Mouse (Mus musculus) CD8-positive naive resting alpha-beta T cell, adult 2 months (primary cell): ENCODE data around the gene Ccdc116.
"Not testable (repeated sequence)": the region's sequence is repeated elsewhere in the genome, so short reads cannot be mapped to it uniquely, and the experiment has no call there.

Experiments used
- DNase-seq, 2 experiments: peaks; one replicate each; pipeline ENCODE4 v3.0.0; 2022; ENCODE audit warnings: low read depth in 2 of 2, low spot score in 2 of 2

Ccdc116 gene

DNA sequence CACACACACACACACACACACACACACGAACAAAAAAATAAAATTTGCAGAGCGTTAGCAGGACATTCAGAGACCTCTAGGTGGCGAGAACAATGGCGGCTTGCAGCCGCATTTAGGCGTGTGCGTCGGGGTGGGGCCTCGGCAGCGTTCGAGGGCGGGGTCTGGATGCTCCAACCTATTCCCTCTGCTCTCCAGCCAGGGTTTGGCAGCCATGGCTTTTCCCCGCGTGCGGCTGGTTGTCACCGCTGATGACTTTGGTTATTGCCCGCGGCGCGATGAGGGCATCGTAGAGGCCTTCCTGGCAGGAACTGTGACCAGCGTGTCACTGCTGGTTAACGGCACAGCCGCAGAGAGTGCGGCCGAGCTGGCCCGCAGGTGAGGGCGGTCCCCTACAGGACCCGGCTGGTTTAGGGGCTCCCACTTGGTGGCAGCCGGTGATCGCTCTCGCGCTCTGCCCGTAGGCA is at the start of gene Ccdc116:
TSS of gene Ccdc116 (minus strand) at position 458 of the 464 bp plus-strand sequence.
- DNase-seq, result peak; percentile 70 to 77

DNA sequence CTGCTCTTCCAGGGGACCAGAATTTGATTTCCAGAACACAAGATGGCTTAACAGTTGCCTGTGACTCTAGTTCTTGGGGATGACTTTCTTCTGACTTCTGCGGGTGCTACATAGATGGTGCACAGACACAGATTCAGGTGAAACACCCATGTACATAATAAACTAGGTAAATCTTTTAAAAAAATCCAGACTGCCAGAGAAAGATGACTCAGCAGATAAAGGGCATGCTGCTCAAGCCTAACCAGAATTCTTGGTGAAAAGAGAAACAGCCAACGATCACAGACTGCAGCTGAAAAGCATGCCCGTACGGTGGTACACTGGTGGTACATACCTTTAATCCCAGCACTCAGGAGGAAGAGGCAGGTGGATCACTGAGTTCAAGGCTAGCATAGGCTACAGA is 46.8 kb upstream of the Ccdc116 start:
- no peak for DNase-seq

- no peak for DNase-seq
Measured at GRCm38 (mm10) chr16:17185475-17185874, 38.4 kb upstream of the Ccdc116 start.

DNA sequence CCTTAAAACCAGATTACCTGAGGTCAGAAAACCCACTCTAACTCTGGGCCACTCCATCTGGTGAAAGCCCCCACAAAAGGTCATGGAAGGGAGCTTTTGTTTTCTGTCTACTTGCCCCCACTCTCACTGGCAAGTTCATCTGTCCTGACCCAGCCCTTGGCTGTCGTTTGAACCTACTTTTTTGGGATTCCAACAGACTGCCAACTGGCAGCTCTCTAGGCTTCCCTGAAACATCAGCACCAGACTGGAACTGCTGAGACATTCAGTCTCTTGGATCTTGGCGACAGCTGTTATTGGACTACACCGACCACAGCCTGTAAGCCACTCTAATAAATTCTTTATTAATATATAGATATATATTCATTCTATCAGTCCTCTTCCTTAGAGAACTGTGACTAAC is 36.0 kb upstream of the Ccdc116 start:
- DNase-seq, result no peak

- DNase-seq, result no peak
Measured at GRCm38 (mm10) chr16:17182136-17182535, 35.1 kb upstream of the Ccdc116 start.

GRCm38 (mm10) chr16:17181382-17181781 is 34.4 kb upstream of the Ccdc116 start:
- DNase-seq, result no peak

- DNase-seq, result no peak
Measured at GRCm38 (mm10) chr16:17179706-17180105, 32.7 kb upstream of the Ccdc116 start.

GRCm38 (mm10) chr16:17177623-17178170 is 30.7 kb upstream of the Ccdc116 start:
- DNase-seq, result no peak

- DNase-seq, result no peak
Measured at GRCm38 (mm10) chr16:17175765-17176164, 28.7 kb upstream of the Ccdc116 start.

DNA sequence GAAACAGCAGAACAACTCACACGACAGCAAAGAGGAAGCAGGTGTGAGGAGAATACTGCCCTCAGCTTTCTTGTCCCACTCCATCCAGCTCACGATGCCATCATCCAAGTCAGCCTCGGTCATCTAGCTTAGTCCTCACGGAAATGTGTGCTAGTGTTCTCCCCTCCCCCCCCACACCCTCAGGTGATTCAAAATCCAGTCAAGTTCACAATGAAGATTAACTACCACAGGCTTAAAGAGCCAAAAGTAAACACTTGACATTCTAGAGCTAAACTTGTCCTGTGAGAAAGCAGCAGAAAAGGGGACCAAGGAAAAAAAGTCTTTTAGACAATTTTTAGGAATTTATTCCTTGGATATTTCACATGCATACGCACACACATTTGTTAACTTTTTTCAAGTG is 21.0 kb upstream of the Ccdc116 start:
- DNase-seq, result no peak

DNA sequence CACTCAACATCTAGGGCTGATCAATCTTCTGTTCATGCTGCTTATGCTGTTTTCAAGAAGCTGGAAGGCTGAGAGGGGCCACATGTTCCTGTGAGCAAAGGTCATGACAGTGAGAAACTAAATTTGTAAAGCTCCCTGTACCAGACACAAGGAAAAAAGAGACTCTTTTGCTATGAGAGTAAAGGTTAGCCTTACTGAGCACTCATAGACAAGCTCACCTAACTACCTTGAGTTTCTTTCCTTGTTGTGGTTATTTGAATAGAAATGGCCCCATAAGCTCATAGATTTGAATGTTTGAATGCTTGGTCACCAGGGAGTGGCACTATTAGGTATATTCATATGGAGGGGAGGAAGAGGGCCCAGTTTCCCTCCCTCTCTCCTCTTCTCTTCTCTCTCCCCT is 20.1 kb upstream of the Ccdc116 start:
- no peak for DNase-seq

GRCm38 (mm10) chr16:17165478-17165877 is 18.4 kb upstream of the Ccdc116 start:
- DNase-seq, result not testable (repeated sequence)

DNA sequence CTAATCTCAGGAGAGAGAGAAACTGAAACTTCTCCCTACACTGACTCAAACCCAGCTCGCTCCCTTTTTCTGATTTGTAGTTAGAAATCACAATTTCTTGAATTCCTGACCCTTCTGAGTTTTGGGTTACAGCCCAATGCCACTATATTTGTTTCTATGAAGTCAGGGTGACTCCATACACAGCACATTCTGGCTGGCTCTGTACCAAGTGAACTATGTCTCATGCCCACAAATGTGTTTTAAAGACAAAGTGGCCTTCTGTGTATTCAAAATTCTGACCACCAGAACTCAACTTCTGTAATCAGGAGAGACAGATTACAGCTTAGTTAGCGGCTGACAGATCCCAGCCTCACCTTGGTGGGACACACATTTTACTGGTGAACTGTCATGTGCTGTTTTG is 7.3 kb upstream of the Ccdc116 start:
- no peak for DNase-seq

DNA sequence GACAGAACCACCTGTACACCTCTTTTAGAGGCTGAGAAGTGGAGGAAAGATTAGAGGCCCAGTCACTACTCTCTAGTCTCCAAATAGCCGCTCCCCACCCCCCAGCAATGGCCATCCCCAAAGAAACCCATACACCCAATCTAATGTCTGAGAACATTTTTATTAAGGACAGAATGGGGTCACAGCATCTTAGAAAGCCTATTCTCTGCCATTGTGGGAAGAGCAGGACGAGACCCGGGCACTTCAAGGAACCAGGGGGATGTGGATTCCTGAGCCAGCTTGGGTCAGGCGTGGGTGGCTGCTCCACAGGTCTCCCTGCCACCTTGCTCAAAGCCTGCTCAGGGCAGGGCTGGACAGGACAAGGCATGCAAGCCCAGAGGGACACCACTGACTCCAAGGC is 4.8 kb upstream of the Ccdc116 start:
- no peak for DNase-seq

DNA sequence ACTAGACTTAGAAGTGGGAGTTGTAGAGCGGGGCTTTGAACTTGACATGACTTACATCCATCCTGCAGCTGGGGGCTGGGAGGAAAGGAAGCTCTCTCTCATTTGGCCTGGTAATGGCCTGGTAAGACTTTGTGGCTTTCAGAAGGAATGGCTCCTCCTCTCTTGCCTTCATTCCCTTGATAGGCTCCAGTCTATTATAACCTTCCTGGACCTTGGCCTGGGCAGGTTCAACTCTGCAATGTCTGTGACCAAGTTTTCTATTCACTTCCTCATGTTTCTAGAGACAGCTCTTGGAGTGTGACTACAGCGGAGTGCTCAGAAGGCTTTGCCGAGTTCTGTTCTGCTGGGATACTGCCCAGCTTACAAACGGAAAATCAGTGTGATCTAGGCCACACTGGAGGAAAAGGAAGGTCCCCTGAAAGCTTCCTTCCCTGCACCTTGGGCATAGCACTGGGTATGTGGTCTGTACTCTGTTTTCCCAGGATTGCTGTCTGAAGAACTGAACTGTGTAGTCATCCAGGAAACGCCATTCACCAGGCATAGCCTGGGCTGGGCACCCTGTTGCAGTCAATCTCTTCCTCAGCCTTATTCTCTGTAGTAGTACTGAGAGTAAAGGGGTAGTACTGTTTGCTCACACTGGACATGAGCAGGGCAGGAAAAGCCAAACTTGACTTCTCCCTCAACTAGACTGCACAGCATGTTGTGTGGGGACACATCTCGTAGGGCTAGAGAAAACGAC is 3.7 kb upstream of the Ccdc116 start:
- no peak for DNase-seq

DNA sequence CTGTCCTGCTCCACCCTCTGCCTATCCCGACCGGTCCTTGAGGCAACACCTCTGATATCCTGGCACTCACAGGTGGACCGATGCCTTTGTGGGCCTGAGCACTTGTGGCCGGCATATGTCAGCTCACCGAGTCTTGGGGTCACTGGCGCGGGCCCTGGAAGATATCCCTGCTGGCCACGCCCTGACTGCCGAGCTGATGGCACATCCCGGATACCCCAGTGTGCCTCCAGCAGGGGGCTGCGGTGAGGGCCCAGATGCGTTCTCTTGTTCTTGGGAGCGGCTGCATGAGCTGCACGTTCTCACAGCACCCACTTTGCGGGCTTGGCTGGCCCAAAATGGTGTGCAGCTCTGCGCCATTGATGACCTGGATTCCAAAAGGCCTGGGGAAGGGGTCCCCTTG is 1.1 kb upstream of the Ccdc116 start:
- peak in 1 of 2 experiments; percentile 19 for DNase-seq

- DNase-seq, result peak in 1 of 2 experiments; percentile 20
Measured at GRCm38 (mm10) chr16:17147391-17147929, 431 bp upstream of the Ccdc116 start.

DNA sequence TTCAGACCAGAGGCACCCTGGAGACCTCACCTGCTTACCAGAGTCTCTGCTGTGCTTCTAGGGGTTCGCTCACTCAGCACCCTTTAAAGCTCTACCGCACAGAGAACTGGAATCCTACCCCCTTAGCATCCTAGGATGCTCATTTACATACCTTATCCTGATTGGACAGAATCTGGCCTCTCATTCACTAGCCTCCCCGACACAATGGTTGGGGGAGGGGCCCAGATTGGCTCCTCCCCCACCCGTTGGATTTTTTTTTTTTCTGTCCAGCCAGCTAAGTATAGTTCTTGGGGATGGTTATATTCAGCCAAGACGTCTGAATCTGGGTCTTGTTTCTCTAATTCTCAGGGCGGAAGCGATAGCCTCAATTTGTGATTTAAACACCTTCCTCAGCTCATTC is 2.7 kb downstream of the Ccdc116 start, which contains the start of gene Ydjc:
TSS of gene Ydjc (plus strand) at position 283 of the 400 bp plus-strand sequence.
- DNase-seq, result no peak

GRCm38 (mm10) chr16:17137355-17137754 is 9.7 kb downstream of the Ccdc116 start:
- DNase-seq, result no peak

DNA sequence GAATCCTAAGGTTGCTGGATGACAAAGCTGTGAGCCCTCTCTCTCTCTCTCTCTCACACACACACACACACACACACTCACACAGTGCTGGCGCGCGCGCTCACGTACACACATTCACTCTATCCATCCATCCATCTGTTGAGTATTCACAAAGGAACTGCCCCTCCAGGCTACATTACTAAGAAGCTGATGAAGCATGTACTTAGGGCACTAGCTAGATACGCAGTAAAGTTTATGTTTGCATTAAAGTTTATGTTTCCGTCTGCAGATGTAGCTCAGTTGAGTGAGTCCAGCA is 14.2 kb downstream of the Ccdc116 start:
- no peak for DNase-seq

DNA sequence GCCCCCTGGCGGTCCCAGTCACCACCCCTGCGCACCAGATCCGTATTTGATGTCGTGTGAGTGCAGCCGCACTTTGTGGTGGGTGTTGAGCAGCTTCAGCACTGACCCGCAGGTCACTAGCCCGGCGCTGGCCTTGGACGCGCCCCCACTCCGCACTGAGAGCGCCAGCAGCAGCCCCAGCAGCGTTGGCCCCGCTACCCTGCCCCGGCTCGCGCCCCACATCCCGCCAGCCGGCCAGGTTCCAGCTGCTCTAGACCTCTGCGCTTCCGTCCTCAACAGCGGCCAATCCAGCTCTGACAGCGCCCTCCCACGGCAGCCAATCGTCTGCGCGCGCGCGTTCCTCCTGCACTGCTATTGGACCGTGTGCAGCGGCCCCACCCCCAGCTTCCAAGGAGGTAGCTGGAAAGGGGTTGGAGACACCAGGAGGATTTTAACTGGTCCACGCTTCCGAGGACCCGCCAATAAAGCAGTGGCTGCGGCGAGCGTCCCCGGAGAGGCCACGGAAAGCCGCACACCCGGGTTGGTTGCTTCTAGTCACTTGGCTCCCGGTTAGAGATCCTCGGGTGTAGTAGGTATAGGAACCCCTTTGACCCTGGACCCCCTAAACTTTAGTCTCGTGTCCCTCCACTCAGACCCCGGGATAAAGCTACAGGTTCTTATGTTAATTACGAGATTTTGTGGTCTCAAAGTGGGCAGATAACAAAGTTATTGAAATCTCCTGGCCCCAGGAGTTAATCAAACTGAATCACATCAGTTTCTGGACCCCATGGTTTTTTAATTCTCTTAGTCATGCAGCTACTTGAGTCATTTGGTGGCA is 14.7 kb downstream of the Ccdc116 start, which contains the start of gene Sdf2l1:
TSS of gene Sdf2l1 (minus strand) at position 295 of the 817 bp plus-strand sequence.
- DNase-seq, result peak; percentile 93 to 96
